Mouse (Mus musculus) frontal cortex, postnatal 25 days (tissue): ENCODE measurements around the gene Wnt1.
"Not testable (repeated sequence)": the region's sequence is repeated elsewhere in the genome, so short reads cannot be mapped to it uniquely, and the experiment has no call there.

Source experiments
- DNase-seq, 2 experiments: peaks; one replicate each; pipeline ENCODE4 v3.0.0; 2022; ENCODE audit warnings: low spot score in 2 of 2

The Wnt1 gene

GRCm38 (mm10) chr15:98806071-98806808 lies 16.6 kb downstream of the Wnt1 start:
- DNase-seq, result no peak

DNA sequence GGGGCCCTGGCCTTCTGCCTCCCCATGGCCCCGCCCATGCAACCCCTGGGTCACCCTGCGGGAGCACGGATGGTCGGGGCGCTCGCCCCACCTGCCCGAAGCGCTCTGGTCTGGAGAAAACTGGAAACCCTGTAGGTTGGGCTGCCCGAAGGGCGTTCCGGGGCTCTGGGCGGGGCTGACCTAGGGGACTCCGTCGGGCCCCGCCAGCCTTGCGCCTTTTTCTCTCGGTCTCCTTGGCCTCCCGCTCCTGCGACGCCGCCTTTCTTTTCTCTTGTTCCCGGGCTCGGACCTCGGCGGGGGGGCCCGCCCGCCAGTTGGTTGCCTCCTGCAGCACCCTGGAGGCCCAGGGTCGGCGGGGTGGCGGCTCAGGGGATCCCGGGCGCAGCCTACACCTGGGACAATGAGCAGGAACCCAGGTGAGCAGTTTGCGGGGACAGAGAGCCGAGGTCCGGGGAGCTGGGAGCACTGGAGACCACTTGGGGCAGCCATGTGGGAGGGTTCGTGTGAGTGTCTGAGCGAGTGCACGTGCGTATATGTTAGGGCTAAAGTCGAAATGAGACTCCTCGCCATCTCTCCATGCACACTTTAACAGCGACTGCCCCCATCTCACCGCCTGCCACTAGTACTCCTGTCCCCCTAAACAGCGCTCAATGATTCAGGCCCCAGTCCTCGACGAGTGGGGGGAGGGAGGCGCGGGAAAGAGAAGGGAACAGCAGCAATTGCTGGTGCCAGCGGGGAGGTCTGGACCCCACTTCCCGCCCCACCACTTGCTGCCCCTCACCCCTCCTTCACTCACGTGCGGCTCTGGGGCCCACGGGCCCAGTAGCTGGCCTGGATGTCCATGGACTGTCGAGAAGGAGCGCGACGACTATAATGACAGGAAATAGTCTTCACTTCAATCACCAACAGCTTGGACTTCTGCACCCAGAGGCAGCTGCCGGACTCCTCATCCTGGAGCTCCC lies 17.4 kb downstream of the Wnt1 start:
- no peak for DNase-seq

DNA sequence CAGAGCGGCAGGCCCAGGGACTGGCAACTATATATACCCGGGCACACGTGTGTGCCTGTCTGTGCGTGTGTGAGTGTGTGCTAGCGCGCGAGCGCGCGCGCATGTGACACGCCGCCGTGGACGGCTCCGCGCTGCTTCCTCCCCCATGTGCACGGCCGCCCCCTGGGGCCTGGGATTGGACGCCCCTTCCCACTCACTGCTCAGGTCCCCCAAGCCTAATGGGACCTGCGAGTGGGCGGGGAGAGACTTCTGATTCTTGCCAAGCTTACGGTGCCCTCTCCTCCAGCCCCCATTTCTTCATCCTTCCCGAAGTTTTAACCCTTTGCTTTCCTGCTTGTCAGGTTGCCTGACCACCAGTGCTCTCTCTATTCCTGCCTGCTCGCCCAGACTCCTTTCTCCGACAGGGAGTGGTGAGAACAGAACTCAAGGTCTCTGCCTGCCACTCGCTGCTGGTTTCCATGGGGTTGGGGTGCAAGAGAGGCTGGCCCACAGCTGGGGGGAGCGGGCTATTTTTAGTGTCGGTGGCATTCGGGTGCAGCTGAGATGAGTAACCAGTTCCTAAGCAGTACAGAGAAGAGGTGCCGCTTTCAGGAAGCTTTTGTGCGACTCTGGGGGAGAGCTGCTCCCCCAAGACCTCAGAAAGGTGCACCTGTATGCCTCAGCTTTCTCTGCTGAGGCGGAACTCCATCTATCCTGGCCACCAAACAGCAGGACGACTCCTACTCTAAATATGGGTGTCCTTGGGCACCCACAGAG lies 18.4 kb downstream of the Wnt1 start:
- DNase-seq, result peak; percentile 68 to 71

DNA sequence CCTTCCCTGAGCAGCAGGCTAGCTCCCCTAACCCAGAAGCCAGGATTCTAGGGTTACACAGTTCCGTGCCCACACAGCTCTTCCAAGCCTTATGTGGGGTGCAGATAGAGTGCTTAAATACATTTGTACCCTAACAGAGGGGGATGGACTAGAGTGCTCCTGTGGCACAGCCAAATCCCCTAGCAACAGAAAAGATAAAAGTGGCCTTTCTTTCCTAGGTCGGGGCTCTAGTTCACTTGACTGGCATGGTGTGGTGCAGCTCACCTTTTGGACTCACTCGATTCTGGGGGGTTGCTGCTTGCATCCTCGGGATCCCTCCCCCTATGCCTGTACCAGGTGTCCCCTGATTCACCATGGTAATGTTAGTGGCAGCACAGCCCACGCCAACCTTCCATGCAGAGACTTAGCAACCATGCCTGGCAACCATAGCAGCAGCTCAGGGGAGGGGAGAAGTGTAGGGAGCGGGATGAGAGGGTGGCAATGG lies 19.0 kb downstream of the Wnt1 start:
- peak; percentile 42 to 68 for DNase-seq

DNA sequence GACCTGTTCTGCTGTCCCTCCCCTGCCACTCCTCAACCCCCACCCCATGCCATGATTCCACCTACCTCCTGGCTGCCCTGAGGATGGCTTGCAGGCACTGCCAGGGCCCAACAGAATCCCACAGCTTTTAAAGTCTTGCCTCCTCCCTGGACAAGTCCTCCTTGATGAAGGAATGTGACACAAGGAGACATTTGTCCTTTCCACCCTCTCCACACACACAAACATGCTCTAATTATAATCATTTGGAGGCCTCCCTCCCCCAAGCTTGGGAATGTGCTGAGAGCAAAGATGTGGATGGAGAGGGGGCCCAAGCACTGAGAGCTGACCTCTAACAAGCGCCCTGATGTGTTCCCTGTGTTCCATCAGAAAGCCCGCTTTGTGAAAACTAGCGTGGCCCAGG lies 19.7 kb downstream of the Wnt1 start, which contains the start of gene Ddn:
Gene Ddn (minus strand): TSS at position 101 of the 400 bp plus-strand sequence.
- no peak for DNase-seq

GRCm38 (mm10) chr15:98810212-98810611 lies 20.6 kb downstream of the Wnt1 start:
- not testable (repeated sequence) for DNase-seq

- DNase-seq, result peak in 1 of 2 experiments; percentile 38
Observed at GRCm38 (mm10) chr15:98812741-98813424, 23.2 kb downstream of the Wnt1 start.

DNA sequence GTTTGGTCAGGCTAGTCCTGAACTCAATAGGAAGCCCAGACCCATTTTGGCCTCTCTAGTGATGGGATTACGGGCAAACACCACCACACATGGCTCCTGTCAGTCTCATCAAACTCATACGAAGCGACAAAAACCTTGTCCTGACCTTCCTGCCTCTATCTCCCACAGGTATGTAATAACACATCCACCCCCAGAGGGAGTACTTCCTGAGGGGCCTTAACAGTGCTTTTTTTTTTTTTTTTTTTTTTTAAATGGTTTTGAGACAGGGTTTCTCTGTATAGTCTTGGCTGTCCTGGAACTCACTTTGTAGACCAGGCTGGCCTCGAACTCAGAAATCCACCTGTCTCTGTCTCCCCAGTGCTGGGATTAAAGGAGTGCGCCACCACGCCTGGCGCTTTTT lies 28.5 kb downstream of the Wnt1 start:
- DNase-seq, result no peak

- DNase-seq, result no peak
Observed at GRCm38 (mm10) chr15:98820937-98821336, 31.3 kb downstream of the Wnt1 start.

DNA sequence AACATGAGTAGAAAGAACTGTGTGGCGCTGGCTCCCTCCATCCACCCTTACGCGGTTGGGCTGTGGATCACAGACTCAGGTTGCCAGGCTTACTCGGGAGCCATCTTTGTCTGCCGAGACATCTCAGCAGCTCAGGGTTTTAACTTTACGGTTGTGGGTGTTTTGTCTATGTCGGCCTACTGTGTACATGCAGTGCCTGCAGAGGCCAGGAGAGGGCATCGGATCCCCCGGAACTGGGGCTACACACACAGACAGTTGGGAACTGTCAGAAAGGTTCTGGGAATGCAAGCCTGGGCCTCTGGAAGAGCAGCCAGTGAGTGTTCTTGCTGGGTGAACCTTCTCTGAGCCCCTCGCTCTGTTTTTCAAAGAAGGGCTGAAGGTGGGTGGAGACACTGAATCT lies 31.7 kb downstream of the Wnt1 start:
- DNase-seq, result no peak

DNA sequence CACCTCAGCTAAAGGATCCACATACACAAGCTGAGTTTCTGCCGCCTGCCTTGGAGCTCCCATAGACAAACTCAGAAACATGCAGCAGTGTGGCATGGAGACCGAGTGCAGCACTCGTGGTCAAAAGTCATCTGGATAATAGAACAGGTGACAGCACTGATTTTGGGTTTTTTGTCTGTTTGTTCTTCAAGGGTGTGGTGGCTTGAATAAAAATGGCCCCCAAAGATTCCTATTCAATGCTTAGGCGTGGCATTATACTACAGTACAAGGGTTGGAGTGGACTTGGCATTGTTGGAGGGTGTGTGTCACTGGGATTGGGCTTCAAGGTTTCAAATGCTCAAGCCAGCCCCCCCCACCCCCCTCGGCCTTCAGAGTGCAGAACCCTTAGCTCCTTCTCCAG lies 32.5 kb downstream of the Wnt1 start:
- DNase-seq, result no peak

DNA sequence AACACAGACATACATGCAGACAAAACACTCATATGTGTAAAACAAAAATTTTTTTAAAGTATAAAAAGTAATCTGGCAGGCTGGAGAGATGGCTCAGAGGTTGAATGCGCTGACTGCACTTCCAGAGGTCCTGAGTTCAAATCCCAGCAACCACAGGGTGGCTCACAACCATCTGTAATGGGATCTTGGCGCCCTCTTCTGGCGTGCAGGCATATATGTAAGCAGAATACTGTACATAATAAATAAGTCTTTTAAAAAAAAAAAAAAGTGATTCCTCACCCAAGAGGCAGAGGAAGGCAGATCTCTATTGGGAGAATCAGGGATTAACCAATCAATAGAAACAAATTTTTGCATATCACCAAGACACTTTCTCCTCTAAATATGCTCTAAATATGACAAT lies 33.8 kb downstream of the Wnt1 start:
- no peak for DNase-seq

DNA sequence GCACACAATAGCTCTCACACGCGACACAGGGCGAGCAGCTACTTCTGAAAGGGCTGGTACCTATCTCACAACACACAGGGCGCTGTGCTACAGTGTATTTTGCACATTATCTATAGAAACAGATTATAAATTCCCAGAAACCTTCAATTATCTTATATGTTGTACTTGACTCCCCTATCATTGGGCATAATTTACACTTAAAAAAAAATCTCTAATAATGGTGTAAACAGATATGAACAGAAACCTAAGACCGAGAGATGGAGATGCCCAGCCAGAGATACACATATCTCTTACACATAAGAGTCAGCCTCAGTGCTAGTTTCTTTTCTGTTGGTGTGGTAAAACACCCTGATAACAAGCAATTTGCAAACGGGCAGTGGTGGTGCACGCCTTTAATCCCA lies 38.0 kb downstream of the Wnt1 start:
- DNase-seq, result no peak

GRCm38 (mm10) chr15:98830736-98831683 lies 41.4 kb downstream of the Wnt1 start, which contains the start of gene Prkag1:
Prkag1 (minus strand) TSS chr15:98831521.
- peak; percentile 90 to 93 for DNase-seq

GRCm38 (mm10) chr15:98831684-98832035 lies 42.0 kb downstream of the Wnt1 start:
- DNase-seq, result no peak

DNA sequence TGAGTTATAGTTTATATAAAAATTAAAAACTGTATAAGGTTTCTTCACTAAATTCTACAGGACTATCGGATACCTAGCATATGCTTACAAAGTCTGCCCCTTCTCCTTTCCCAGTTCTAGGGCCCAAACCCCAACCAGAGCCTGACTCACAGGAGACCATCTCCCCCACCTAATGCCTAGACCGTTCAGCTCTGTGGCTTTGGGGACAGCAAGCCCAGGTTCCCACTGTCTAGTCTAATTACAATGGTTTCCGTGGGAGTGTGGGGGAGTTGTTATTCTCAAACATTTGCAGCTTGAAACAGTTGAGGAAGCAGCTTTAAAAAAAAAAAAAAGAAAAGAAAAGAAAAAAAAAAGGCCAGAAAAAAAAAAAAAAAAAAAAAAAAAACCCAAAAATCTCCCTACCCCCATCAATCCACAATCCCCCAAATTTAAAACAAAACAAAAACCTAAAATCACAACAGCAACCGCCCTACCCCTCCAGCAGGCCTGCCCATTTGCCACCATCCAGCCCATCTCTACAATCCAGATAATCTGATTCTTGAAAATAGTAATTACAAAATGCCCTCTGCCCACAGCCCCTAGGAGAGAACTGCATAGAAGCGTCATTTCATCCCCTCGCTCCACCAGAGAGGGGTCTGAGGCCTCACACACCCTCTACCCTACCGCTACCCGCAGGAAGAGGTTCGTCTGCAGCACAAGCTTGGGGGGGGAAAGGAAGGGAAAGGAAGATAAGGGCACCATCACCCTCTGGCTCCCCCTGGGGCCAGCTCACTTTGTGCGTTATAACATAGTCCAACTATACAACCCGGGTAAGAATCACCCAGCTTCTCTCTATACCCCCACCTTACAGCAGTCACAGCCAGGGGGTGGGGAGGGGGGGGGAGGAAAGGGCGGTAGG lies 42.8 kb downstream of the Wnt1 start:
- no peak for DNase-seq

DNA sequence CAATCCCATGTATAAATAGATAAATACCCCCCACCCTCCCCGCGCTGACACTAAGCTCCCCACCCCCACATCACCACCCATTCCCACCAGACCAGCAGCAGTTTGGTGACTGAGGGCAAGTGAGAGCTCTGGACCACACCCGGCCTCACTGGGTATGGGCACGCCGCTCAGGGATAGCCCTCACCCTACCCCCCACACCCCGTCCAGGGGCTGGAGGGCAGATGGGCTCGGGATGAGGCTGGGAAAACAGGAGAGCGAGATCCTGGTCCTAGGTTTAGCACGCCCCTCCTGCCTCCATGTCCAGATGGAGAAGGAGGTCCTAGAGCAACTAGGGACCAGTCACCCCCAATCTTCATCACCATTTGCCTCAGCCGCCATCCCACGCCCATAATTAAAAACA lies 43.6 kb downstream of the Wnt1 start:
- DNase-seq, result no peak

GRCm38 (mm10) chr15:98834059-98834458 lies 44.4 kb downstream of the Wnt1 start:
- no peak for DNase-seq

- DNase-seq, result no peak
Observed at GRCm38 (mm10) chr15:98835291-98835690, 45.6 kb downstream of the Wnt1 start.
